Mouse (Mus musculus): ENCODE data around the gene BC025446. TPM values are rescaled to one million over a fixed set of nuclear protein-coding genes. Genes with fewer than 3 reads are reported as not detected.
"Not testable (repeated sequence)": the region's sequence is repeated elsewhere in the genome, so short reads cannot be mapped to it uniquely, and the experiment has no call there.

BC025446 gene
- total RNA-seq (2014; rRNA removed; ENCODE audit: low replicate concordance) (not detected in 2 replicates), polyA plus RNA-seq (2015; fragmentation: Nextera tagmentation; extraction: Ambion mirVana) (not detected in 2 replicates)

GRCm38 (mm10) chr15:75215778-75216691 lies at the start of gene BC025446:
Gene BC025446, plus strand, starts transcription at chr15:75216376.
- Histone ChIP-seq H3K4me1 (ENCODE audit: control insufficient read depth, insufficient read depth) (no peaks in the 10 kb centered on the region), H3K9me3 (replicated peaks; ENCODE audit: control insufficient read depth, low read length) (no peaks in the 10 kb centered on the region), H3K9ac (replicated peaks; ENCODE audit: low read depth, low read length) (no peak within 1 kb of the TSS), H3K36me3 (replicated peaks; ENCODE audit: control insufficient read depth, insufficient read depth, low read length) (no peaks in the 10 kb centered on the region), H3K4me2 (ENCODE audit: low read depth, low read length) (no peak within 1 kb of the TSS), H3K27ac (ENCODE audit: low read depth) (no peak within 1 kb of the TSS), H3K27me3 (ENCODE audit: control insufficient read depth, insufficient read depth, low read length) (no peaks in the 10 kb centered on the region), H3K4me3 (ENCODE audit: low read depth, low read length) (no peak within 1 kb of the TSS)
- TF ChIP-seq EP300 (IDR thresholded peaks at IDR 0.05; ENCODE audit: low read depth) = no peak
- no peak for TF ChIP-seq CTCF (IDR thresholded peaks at IDR 0.05; ENCODE audit: low read depth)
- ATAC-seq (ENCODE audit: insufficient read depth, low read depth) (no peak), DNase-seq (ENCODE audit: low spot score) (no peak)
- 57% methylated on average over 7 of the region's 7 CpGs for WGBS

GRCm38 (mm10) chr15:75175506-75175905 lies 40.7 kb upstream of the BC025446 start:
- 52% methylated on average over 1 of the region's 1 CpGs for WGBS

GRCm38 (mm10) chr15:75186291-75186690 lies 29.9 kb upstream of the BC025446 start:
- H3K9ac ChIP-seq (replicated peaks; ENCODE audit: low read depth, low read length) = no peak overlapping the region
- no peak overlapping the region for H3K4me2 ChIP-seq (ENCODE audit: low read depth, low read length)
- no peaks in the 10 kb centered on the region for H3K4me1 ChIP-seq (ENCODE audit: control insufficient read depth, insufficient read depth)
- WGBS = 13% methylated on average over 2 of the region's 2 CpGs
- H3K9me3 ChIP-seq (replicated peaks; ENCODE audit: control insufficient read depth, low read length) = no peaks in the 10 kb centered on the region
- no peak for ATAC-seq (ENCODE audit: insufficient read depth, low read depth)
- TF ChIP-seq EP300 (IDR thresholded peaks at IDR 0.05; ENCODE audit: low read depth) (no peak), CTCF (IDR thresholded peaks at IDR 0.05; ENCODE audit: low read depth) (no peak)
- no peaks in the 10 kb centered on the region for H3K27me3 ChIP-seq (ENCODE audit: control insufficient read depth, insufficient read depth, low read length)
- no peak overlapping the region for H3K4me3 ChIP-seq (ENCODE audit: low read depth, low read length)
- H3K36me3 ChIP-seq (replicated peaks; ENCODE audit: control insufficient read depth, insufficient read depth, low read length) = no peaks in the 10 kb centered on the region
- H3K27ac ChIP-seq (ENCODE audit: low read depth) = no peak overlapping the region
- DNase-seq (ENCODE audit: low spot score) = no peak

More at GRCm38 (mm10) chr15:75175506-75175905, 40.7 kb upstream of the BC025446 start:
- H3K36me3 ChIP-seq (replicated peaks; ENCODE audit: control insufficient read depth, insufficient read depth, low read length) = no peaks in the 10 kb centered on the region
- no peak overlapping the region for H3K4me2 ChIP-seq (ENCODE audit: low read depth, low read length)
- H3K27ac ChIP-seq (ENCODE audit: low read depth) = no peak overlapping the region
- H3K4me1 ChIP-seq (ENCODE audit: control insufficient read depth, insufficient read depth) = no peaks in the 10 kb centered on the region
- ATAC-seq (ENCODE audit: insufficient read depth, low read depth) (no peak), DNase-seq (ENCODE audit: low spot score) (no peak)
- H3K27me3 ChIP-seq (ENCODE audit: control insufficient read depth, insufficient read depth, low read length) = no peaks in the 10 kb centered on the region
- no peak overlapping the region for H3K4me3 ChIP-seq (ENCODE audit: low read depth, low read length)
- H3K9me3 ChIP-seq (replicated peaks; ENCODE audit: control insufficient read depth, low read length) = no peaks in the 10 kb centered on the region
- TF ChIP-seq CTCF (IDR thresholded peaks at IDR 0.05; ENCODE audit: low read depth) (peak; percentile 31), EP300 (IDR thresholded peaks at IDR 0.05; ENCODE audit: low read depth) (no peak)
- no peak overlapping the region for H3K9ac ChIP-seq (replicated peaks; ENCODE audit: low read depth, low read length)

DNA sequence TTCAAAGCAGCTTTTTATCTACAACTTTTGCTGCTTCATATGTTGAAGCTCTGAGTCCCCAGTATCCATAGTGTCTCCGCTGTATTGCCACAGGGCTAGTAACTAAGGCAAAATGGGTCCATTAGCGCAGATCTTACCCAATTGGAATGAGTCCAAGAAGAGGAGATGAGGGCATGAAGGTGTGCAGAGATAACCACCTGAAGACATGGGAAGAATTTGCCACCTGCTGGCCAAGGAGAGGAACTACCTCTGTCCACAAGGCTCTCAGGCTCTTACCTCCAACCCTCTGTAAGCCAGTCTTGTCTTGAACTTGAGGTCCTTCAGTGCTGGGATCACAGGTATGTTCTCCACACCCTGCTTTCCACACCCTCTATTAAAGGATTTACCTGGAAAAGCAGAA lies 27.1 kb upstream of the BC025446 start:
- H3K9ac ChIP-seq (replicated peaks; ENCODE audit: low read depth, low read length) = no peak overlapping the region
- H3K9me3 ChIP-seq (replicated peaks; ENCODE audit: control insufficient read depth, low read length) = no peaks in the 10 kb centered on the region
- no peaks in the 10 kb centered on the region for H3K4me1 ChIP-seq (ENCODE audit: control insufficient read depth, insufficient read depth)
- H3K27me3 ChIP-seq (ENCODE audit: control insufficient read depth, insufficient read depth, low read length) = no peaks in the 10 kb centered on the region
- H3K27ac ChIP-seq (ENCODE audit: low read depth) = no peak overlapping the region
- DNase-seq (ENCODE audit: low spot score) (no peak), ATAC-seq (ENCODE audit: insufficient read depth, low read depth) (no peak)
- no peak overlapping the region for H3K4me3 ChIP-seq (ENCODE audit: low read depth, low read length)
- WGBS = 66% methylated on average over 2 of the region's 2 CpGs
- peak; percentile 47 for TF ChIP-seq CTCF (IDR thresholded peaks at IDR 0.05; ENCODE audit: low read depth)
- TF ChIP-seq EP300 (IDR thresholded peaks at IDR 0.05; ENCODE audit: low read depth) = no peak
- H3K36me3 ChIP-seq (replicated peaks; ENCODE audit: control insufficient read depth, insufficient read depth, low read length) = no peaks in the 10 kb centered on the region
- no peak overlapping the region for H3K4me2 ChIP-seq (ENCODE audit: low read depth, low read length)

DNA sequence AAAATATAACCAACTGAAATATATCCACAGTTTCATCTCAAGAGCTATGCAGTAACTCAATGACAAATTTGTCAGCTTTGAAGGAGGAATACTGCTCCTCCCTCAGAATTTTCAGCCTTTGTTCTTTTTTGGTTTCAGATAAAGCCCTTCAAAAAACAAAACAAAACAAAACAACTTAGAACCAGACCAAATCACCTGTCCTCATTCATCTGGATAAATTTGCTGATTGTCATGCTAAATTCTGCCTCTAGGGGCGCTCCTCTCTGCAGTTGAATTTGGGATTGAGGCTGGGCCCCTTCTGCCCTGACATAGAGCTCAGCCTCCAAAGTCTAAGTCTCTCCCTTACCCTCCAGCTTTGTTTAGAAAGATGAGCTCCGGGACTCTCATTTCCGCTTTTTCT lies 25.6 kb upstream of the BC025446 start:
- 0% methylated on average over 1 of the region's 3 CpGs for WGBS

More for the DNA sequence above, 25.6 kb upstream of the BC025446 start:
- H3K4me2 ChIP-seq (ENCODE audit: low read depth, low read length); DNase-seq (ENCODE audit: low spot score); H3K9ac ChIP-seq (replicated peaks; ENCODE audit: low read depth, low read length); H3K27ac ChIP-seq (ENCODE audit: low read depth); H3K9me3 ChIP-seq (replicated peaks; ENCODE audit: control insufficient read depth, low read length); H3K4me3 ChIP-seq (ENCODE audit: low read depth, low read length); H3K27me3 ChIP-seq (ENCODE audit: control insufficient read depth, insufficient read depth, low read length); ATAC-seq (ENCODE audit: insufficient read depth, low read depth); H3K36me3 ChIP-seq (replicated peaks; ENCODE audit: control insufficient read depth, insufficient read depth, low read length); H3K4me1 ChIP-seq (ENCODE audit: control insufficient read depth, insufficient read depth): not testable (repeated sequence)
- TF ChIP-seq CTCF (IDR thresholded peaks at IDR 0.05; ENCODE audit: low read depth) = peak; percentile 20
